Mouse (Mus musculus) ovary, adult 18-20 months (tissue): ENCODE measurements around the gene Otulin.

Experiments used
- DNase-seq: peaks from one replicate; pipeline ENCODE4 v3.0.0; 2022; ENCODE audit warnings: low spot score, mixed read lengths

Gene Otulin

DNA sequence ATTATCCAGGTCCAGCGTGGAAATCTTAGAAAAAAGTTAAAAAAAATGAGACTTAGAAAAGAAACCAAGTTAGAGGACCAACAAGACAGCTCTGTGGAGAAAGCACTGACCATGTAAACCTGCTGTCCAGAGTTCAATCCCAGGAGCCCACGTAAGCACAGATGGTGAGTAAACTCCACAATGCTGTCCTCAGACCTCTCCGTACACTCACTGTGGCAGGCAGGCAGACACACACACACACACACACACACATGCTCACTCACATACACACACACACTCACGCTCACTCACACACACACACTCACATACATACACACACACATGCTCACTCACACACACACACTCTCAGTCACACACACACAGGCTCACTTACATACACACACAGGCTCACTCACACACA lies 17.2 kb downstream of the Otulin start:
- DNase-seq: no peak

GRCm38 (mm10) chr15:27612533-27613221 lies 17.8 kb downstream of the Otulin start:
- DNase-seq: no peak

- DNase-seq: no peak
These were observed 20.9 kb downstream of the Otulin start for GRCm38 (mm10) chr15:27609554-27609953.

DNA sequence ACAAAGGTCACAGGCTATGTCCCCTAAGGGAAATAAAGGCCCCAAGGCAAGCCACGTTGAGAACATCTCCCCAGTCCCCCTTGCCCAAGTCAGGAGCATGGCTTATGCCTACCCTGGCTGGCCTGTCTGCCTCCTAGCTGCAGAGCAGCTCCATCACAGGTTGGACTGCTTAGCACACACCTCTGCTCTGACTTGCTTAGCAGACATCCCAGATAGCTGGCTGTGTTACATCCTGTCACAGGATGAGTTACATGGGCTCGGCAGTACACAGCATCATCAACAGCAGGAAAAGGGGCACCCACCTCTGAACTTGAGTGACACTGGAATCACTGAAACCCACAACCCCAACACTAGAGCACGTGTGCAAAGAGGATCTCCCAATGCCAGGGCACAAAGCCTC lies 25.2 kb downstream of the Otulin start:
- DNase-seq: no peak

- no peak for DNase-seq
These were observed 25.9 kb downstream of the Otulin start for GRCm38 (mm10) chr15:27604558-27604957.

GRCm38 (mm10) chr15:27600524-27600923 lies 30.0 kb downstream of the Otulin start:
- DNase-seq: no peak

- no peak for DNase-seq
These were observed 31.6 kb downstream of the Otulin start for GRCm38 (mm10) chr15:27598786-27599385.

DNA sequence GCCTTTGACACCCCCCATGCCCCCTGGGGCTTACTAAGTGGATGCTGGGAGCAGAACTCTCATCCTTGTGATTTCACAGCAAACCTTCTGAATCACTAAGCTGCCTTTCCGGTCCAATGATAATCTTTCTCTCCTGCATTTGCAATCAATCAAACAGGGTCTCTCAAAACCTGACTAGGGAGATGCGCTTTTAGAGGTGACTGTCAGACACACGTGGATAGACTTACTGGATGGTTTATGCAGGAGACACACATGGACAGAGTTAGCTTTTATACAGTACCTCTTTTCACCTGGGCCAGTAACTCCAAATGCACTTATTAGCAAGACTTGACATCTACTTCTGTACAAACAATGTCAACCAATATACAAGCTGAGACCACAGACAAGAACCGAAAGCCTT lies 33.0 kb downstream of the Otulin start:
- no peak for DNase-seq

GRCm38 (mm10) chr15:27596463-27597140 lies 33.9 kb downstream of the Otulin start:
- DNase-seq: no peak

DNA sequence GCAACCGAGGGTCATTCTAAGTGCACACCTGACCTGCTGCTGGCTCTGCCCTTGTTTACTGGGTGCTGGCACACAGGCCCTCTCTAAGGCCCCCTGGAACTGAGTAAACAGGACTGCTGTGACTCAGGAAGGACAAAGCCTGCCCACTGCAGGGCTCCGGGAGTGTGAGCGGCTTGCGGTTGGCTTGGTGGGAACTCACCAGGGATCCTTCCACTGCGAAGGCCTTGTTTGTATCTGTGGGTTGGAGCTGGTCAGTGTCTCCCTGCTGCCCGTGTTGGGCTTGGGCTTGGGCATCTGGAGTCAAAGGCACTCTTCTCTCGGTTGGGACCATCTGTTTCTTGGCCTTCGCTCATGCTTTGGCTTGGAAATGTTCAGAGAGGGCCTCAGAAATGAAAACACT lies 34.9 kb downstream of the Otulin start:
- peak; percentile 53 for DNase-seq

GRCm38 (mm10) chr15:27594973-27595372 lies 35.5 kb downstream of the Otulin start:
- no peak for DNase-seq

GRCm38 (mm10) chr15:27593717-27594116 lies 36.8 kb downstream of the Otulin start:
- no peak for DNase-seq

GRCm38 (mm10) chr15:27592620-27593320 lies 37.7 kb downstream of the Otulin start:
- peak; percentile 23 for DNase-seq

GRCm38 (mm10) chr15:27590812-27591211 lies 39.7 kb downstream of the Otulin start:
- no peak for DNase-seq

GRCm38 (mm10) chr15:27588087-27588826 lies 42.2 kb downstream of the Otulin start:
- no peak for DNase-seq

GRCm38 (mm10) chr15:27586093-27586480 lies 44.4 kb downstream of the Otulin start:
- no peak for DNase-seq

DNA sequence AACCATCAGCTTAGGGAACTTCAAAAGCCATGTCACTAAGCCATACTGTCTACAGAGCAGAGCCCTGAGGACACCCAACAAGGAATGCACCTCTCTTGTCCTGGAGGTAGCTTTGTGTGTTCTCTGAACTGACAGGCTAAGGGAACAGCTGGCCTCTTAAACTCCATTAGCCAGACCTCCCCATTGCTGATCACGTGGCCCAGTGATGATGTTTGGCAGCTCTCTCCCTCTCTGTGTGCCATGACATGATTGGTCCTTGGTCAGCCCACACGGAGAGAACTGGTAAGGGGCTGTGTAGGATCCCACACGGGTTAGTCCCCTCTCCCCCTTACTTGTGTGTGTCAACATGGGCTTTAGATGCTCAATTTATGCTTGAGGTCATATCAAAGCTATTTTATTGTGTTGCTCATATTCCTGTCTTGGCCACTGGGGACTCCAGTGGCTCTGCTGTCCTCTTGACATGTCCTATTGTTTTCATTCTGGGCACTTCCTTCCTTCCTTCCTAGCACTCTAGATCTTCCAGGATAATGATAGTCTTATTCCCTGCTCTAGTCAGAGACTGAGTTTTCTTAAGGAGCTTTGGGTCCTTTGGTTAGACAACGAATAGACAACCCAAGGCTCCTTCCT lies 44.9 kb downstream of the Otulin start:
- no peak for DNase-seq

DNA sequence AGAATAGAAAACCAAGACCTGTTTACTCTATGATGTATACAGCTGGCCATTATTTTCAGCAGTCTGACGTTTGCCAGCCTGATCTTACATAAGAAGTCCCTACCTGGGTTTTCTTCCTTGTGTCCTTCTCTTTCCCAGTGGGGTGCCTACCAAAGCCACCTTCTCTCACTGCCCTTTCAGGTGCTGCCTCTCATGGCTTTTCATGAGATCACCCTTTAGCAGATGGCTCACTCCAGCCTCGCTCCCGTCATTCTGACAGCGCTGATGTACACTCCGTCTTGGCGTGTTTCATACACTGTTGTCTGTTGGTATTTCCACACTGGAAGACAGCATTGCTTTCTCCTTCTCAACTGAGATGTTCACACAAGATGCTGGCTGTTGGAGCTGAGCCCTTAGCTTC lies 46.9 kb downstream of the Otulin start:
- no peak for DNase-seq

- peak; percentile 15 for DNase-seq
These were observed 47.5 kb downstream of the Otulin start for GRCm38 (mm10) chr15:27583042-27583441.

- no peak for DNase-seq
These were observed 48.1 kb downstream of the Otulin start for GRCm38 (mm10) chr15:27582428-27582827.

DNA sequence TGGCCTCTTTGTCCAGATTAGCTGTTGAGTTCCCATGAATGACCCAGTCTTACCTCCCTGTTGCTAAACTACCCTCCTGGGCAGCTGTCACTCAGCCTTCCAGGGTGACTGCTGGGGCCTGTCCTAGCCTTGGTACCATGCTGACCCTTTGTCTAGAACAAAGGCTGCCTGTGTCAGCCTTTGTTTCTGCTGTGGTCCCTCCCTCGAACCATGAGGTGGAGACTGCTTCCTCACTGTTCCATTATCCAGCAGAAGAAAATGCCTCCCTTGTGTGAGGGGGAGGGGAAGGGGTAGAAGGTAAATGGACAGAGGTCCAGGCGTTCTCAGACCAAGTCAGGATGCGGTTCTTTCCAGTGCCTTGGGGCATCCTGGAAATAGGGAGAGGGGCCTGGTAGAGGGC lies 48.9 kb downstream of the Otulin start:
- DNase-seq: no peak

- no peak for DNase-seq
These were observed 49.7 kb downstream of the Otulin start for GRCm38 (mm10) chr15:27580771-27581170.
